Mouse (Mus musculus) bone marrow, adult 2 months (tissue): ENCODE data around the gene Khk. TPM values are rescaled to one million over a fixed set of nuclear protein-coding genes. Genes with fewer than 3 reads are reported as not detected.

Experiments used
- H3K27ac ChIP-seq: fragments of 200-500 bp; 2 replicates; pipeline ENCODE4 v1.5.1; 2012; ENCODE audit warnings: low read depth, mild to moderate bottlenecking, control low read depth, inconsistent platforms, low read length; ENCODE audit not compliant: control insufficient read depth, poor library complexity, insufficient read depth
- H3K4me1 ChIP-seq: fragments of 200-500 bp; 2 replicates; pipeline ENCODE4 v1.6.1; 2011; ENCODE audit warnings: low read length; ENCODE audit not compliant: control insufficient read depth, insufficient read depth
- H3K4me3 ChIP-seq: fragments of 200-500 bp; replicated peaks from 2 replicates; pipeline ENCODE3; 2011; ENCODE audit warnings: mild to moderate bottlenecking, low read depth, low read length, control low read depth; ENCODE audit not compliant: control insufficient read depth
- CTCF ChIP-seq: fragments of 200-500 bp; IDR thresholded peaks from 2 replicates; pipeline ENCODE4 v1.5.1; 2011; ENCODE audit warnings: low read length, control low read depth; ENCODE audit not compliant: control insufficient read depth, insufficient read depth
- POLR2A ChIP-seq: fragments of 200-500 bp; IDR thresholded peaks from 2 replicates; pipeline ENCODE4 v1.6.1; 2011; ENCODE audit warnings: low read depth, mild to moderate bottlenecking, control low read depth, low read length, borderline replicate concordance; ENCODE audit not compliant: control insufficient read depth
- whole genome bisulfite sequencing: fragments of 180-500 bp; shearing (Covaris S2); methylation state at CpG from one replicate; pipeline ENCODE4 v1.1.7; 2018; 5-methylcytosine and 5-hydroxymethylcytosine counted together
- polyA plus RNA-seq: library from polyadenylated mRNA; stranded (reverse); fragments of >200 nt; gene quantifications from 2 replicates; pipeline ENCODE4 v1.2.4, GENCODE M21; 2011; ENCODE audit warnings: low replicate concordance; ENCODE audit not compliant: missing spikeins, insufficient read depth, insufficient read length

Khk gene
- polyA plus RNA-seq, 1 experiment, result 45.4 TPM

DNA sequence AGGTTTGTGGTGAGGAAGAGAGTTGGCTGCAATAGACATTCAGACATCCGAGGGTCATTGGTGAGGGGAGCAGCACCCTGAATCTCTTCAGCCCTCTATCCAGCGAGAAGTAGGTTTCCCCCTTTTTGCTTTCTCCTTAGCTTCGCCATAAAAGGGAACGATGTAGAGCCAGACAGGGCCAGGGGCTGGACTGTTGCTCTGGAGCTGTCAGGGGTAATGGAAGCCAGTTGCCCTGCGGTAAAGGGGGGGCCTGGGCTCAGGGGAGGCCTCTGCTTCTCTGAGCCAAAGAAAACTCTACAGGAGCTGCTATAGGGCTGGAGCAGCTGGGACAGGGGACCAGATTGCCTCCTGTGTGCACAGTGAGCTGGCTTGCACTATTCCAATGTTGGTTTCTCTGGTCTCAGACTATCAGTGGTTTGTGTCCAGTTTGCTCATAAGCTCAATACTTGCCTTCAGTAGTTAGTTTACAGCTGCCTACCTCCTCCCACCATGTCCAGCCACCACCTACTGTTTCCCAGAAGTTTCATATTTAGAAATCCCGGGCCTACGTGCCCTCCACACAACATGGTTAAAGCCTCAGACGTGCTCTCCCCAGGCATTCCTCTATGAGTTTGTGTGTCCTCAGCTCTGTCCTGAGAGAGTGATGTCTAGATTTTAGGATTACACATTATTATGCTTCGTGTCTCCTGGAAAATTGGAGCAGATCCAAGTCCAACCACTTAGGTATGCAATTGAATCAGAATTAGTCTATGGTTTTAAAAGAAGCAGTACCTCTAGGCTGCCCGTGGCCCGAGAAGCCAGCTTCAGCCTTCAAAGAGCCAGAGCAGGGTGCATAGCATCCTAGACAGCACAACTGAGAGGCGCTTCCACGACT lies 12.6 kb upstream of the Khk start:
- no peak overlapping the region; the same call in 1 of the 2 replicates for H3K27ac ChIP-seq
- WGBS, result 54% methylated on average over 13 of the region's 13 CpGs
- TF ChIP-seq POLR2A, result no peak
- no peak for TF ChIP-seq CTCF
- H3K4me3 ChIP-seq, result peak overlapping the region; percentile 73
- peaks cover 1% of the 10 kb centered on the region; the same call in 1 of the 2 replicates for H3K4me1 ChIP-seq

DNA sequence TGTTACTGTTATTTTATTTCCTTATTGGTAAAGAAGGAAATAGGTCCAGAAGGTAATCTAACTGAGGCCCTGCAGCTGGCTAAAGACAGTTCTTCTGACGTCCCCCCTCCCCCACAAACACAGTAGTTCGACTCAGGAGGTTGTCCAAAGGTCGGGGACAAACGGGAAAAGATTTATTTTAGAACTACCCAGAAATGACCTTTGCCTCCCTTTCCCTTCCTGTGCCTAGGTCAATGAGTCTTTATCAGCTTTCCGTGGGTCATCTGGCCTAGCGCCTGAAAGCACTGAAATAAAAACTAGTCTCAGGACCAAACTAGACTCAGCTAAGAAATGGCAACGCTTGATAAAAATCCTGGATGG lies 12.0 kb upstream of the Khk start:
- no peak overlapping the region for H3K27ac ChIP-seq
- 67% methylated on average over 7 of the region's 7 CpGs for WGBS
- no peak overlapping the region for H3K4me3 ChIP-seq
- no peak for TF ChIP-seq POLR2A
- no peak for TF ChIP-seq CTCF
- peaks cover 1% of the 10 kb centered on the region; the same call in 1 of the 2 replicates for H3K4me1 ChIP-seq

DNA sequence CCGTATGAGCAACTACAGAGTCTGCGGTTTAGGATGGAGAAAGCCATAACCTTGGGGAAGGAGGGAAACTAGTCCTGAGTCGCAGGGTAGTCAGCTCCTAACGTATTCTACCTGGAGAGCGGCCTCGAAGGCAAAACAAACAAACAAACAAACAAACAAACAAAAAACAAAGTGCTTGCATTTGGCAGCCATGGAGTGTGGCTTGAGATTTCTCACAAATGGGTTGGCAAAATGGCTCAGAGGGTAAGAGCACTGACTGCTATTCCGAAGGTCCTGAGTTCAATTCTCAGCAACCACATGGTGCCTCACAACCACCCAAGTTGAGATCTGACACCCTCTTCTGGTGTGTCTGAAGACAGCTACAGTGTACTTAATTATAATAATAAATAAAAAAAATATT lies 11.4 kb upstream of the Khk start:
- no peak overlapping the region for H3K27ac ChIP-seq
- no peak for TF ChIP-seq CTCF
- no peak for TF ChIP-seq POLR2A
- H3K4me3 ChIP-seq, result no peak overlapping the region
- 91% methylated on average over 7 of the region's 7 CpGs for WGBS
- peaks cover 1% of the 10 kb centered on the region; the same call in 1 of the 2 replicates for H3K4me1 ChIP-seq

DNA sequence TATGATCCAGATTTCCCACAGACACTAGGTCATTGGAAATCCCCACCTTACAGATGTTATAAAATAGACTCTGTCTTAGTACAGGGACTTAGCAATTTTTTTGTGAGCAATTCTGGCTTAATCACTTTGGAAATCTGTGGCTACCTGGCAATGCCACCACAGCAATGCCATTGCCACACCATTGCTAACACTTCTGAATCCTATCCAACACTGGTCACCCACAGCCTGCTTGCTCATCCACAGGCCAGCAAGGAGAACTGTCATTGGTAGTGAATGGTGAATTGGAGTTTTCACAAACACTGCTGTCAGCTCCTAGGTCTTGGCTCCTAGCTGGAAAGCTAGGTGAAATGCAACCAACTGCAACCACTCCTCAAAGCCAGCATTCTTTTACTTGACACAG lies 10.8 kb upstream of the Khk start:
- H3K4me1 ChIP-seq, result peaks cover 3% of the 10 kb centered on the region
- no peak overlapping the region for H3K27ac ChIP-seq
- no peak for TF ChIP-seq CTCF
- no peak for TF ChIP-seq POLR2A
- H3K4me3 ChIP-seq, result no peak overlapping the region

DNA sequence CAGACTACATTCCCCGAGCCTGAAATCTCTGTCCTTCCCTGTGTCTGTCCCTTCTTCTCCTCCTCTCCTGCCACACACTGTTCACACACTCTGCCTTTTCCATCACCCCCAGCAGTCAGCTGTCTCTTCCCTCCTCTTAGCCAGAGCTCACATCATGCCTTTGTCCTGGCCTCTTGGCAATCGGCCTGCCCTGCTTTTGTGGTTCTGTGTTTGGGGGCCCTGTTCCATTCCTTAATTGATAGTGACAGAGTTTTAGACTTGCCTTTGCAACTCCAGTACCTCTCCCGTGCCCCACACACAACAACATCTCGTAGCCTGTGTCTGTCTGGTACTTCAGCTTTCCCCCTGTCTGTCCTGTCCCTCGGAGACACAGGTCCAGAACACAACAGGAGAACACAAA lies 9.1 kb upstream of the Khk start:
- Histone ChIP-seq H3K27ac (no peak overlapping the region), H3K4me3 (no peak overlapping the region), H3K4me1 (peaks cover 5% of the 10 kb centered on the region)
- 61% methylated on average over 5 of the region's 5 CpGs for WGBS
- TF ChIP-seq CTCF, result no peak
- no peak for TF ChIP-seq POLR2A

DNA sequence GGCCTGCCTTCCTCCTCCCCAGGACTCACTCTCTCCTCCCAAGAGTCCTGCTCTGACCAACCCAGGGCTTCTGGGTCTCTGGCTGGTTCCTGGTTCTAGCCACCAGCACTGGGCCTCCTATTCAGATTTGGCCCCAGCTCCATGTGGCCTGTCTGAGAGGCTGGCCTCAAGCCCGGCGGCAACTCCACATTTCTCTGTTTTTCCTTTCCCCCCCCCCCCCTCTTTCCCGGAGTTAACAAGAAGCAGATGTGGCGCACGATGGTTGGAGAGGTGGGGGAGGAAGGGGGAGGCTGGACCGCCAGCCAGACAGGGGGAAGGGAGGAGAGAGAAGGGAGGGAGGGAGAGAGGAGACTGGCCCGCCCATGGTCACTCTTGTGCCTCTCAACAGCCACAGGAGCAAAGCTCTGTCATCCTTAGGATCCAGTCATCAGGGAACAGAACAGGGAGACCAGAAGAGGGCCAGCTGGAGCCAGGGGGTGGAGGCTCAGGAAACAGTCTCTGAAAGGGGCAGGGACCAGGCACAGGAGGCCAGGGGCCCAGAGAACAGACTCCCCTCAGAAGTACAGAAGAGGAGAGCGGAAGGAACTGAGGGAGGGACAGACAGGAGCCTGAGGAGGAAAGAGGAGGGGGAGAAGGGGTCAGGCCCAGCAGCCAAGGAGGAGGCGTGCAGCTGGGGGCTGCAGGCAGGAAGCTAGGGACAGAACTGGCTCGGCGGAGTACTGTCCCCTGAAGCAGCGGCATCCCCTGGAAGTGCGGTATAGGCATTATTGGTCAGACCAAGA lies 8.0 kb upstream of the Khk start, which contains the start of gene Emilin1:
Gene Emilin1 (plus strand): TSS at position 343 of the 782 bp plus-strand sequence.
- 8% methylated on average over 13 of the region's 13 CpGs for WGBS
- TF ChIP-seq CTCF (no peak), POLR2A (0 out of 2 replicates have a peak, but pooled peaks have one; percentile 22)
- Histone ChIP-seq H3K4me3 (peak within 1 kb of the TSS; percentile 38), H3K27ac (peak within 1 kb of the TSS; percentile 58), H3K4me1 (peaks cover 5% of the 10 kb centered on the region)

DNA sequence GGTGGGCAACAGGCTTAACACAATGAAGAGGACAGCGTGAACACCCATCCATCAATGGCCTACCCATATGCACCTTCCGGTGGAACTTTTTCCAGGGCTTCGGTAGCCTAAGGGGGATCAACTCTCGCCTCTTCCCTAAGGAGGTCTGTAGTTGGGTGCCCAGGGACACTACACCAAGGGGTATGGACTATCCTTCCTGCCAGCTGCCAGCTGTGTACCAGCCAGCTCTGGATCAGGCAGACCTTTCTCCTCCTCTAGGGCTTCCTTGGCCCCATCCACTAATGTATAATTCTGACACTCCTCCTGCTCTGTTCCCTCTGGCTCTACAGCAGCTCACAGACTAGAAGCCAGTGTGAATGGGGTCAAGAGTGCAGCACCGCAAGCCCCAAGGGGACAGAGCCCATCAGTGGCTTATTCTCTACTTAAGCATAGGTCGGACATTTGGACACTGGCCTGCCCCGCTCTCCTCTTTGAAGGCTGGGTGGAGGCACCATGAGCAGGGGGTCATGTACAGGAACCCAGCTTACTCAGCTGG lies 7.1 kb upstream of the Khk start:
- WGBS, result 10% methylated on average over 7 of the region's 7 CpGs
- Histone ChIP-seq H3K27ac (peak overlapping the region; percentile 58), H3K4me1 (peaks cover 5% of the 10 kb centered on the region), H3K4me3 (peak overlapping the region; percentile 38)
- TF ChIP-seq CTCF (no peak), POLR2A (no peak)

DNA sequence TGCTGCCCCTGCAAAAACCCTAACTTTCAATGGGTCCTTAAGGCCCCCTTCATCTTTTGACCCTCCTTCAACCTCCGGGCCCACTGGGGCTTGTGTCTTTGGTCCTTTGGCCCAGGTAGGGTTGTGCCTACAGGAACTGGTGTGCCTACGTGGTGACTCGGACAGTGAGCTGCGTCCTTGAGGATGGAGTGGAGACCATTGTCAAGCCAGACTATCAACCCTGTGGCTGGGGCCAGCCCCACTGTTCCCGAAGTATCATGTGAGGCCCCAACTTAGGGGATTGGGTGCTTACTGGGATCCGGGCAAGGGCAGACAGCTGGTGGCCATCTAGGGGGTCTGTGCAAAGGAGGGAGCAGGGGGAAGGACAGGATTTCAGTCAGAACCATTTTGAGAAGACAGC lies 6.4 kb upstream of the Khk start:
- Histone ChIP-seq H3K4me1 (peaks cover 5% of the 10 kb centered on the region), H3K4me3 (peak overlapping the region; percentile 56), H3K27ac (peak overlapping the region; percentile 73)
- no peak for TF ChIP-seq CTCF
- no peak for TF ChIP-seq POLR2A
- 19% methylated on average over 6 of the region's 6 CpGs for WGBS
